ENCODE assay signal across 17 mouse cellular contexts in genomic region chr2:60077631-60078030, GRCm38 (mm10).
DNase-seq lines count a peak whose midpoint lies in the region; ATAC-seq and TF ChIP-seq lines count a peak whose summit lies in the region.
"Had no signal": no experiment of that assay in that cellular context is flagged by ENCODE, and none has a peak within 500 bp of the region (broad histone marks: within the 10 kb centered on the region; RNA-seq: fewer than 3 reads in every experiment).

No protein-coding gene starts in this region.

- H3K9ac ChIP-seq in liver, postnatal 0 days (replicated peaks): no peak overlapping the region
- no peak overlapping the region for H3K9ac ChIP-seq in liver, embryonic 11.5 days (ENCODE audit: low read depth, low read length)
- H3K9ac ChIP-seq: forebrain, embryonic 13.5 days; kidney, embryonic 15.5 days had no signal

- WGBS in liver, postnatal 0 days (ENCODE audit: insufficient replicate concordance): 80% methylated on average over 9 of the region's 9 CpGs
- 83% methylated on average over 9 of the region's 9 CpGs for WGBS in liver, embryonic 11.5 days
- WGBS in embryonic facial prominence, embryonic 10.5 days: 71% methylated on average over 9 of the region's 9 CpGs

- peak overlapping the region; percentile 62 for H3K27ac ChIP-seq in gastrocnemius, adult 2 months
- peak overlapping the region; percentile 77 for H3K27ac ChIP-seq in liver, postnatal 0 days (ENCODE audit: low read depth)
- H3K27ac ChIP-seq in liver, embryonic 11.5 days (ENCODE audit: low read depth, low read length): no peak overlapping the region
- H3K27ac ChIP-seq in embryonic facial prominence, embryonic 10.5 days (replicated peaks): no peak overlapping the region
- no peak overlapping the region for H3K27ac ChIP-seq in layer of hippocampus, adult 2 months
- H3K27ac ChIP-seq: forebrain, embryonic 13.5 days; kidney, embryonic 15.5 days; liver, embryonic 14.5 days had no signal

- no peak for DNase-seq in gastrocnemius, adult 2 months
- DNase-seq in gastrocnemius, postnatal 4 days (ENCODE audit: low spot score in 2 of 2): no peak
- DNase-seq in liver, postnatal 0 days: no peak
- no peak for DNase-seq in liver, embryonic 11.5 days (ENCODE audit: low spot score)
- DNase-seq in ZHBTc4 (ENCODE audit: low read depth, low spot score): peak; percentile 28
- DNase-seq in embryonic facial prominence, embryonic 10.5 days (ENCODE audit: low spot score): peak; percentile 15
- no peak for DNase-seq in layer of hippocampus, adult 2 months (ENCODE audit: low spot score in 2 of 2)
- DNase-seq: adrenal gland, postnatal 14 days; cerebellum, postnatal 10 days; heart, adult 18-20 months had no signal

- intact Hi-C loops in gastrocnemius, adult 2 months (cut with DNase I): no loop called here

- TF ChIP-seq CTCF in gastrocnemius, adult 2 months (IDR thresholded peaks at IDR 0.05): no peak
- TF ChIP-seq CTCF in liver, postnatal 0 days (IDR thresholded peaks at IDR 0.05; ENCODE audit: low read depth): no peak
- no peak for TF ChIP-seq CTCF in layer of hippocampus, adult 2 months (conservative IDR thresholded peaks at IDR 0.05)

- no peak for TF ChIP-seq EP300 in liver, postnatal 0 days (IDR thresholded peaks at IDR 0.05; ENCODE audit: low read depth)

- no peak overlapping the region for H3K4me2 ChIP-seq in liver, postnatal 0 days (ENCODE audit: low read depth, low read length)
- no peak overlapping the region for H3K4me2 ChIP-seq in liver, embryonic 11.5 days
- H3K4me2 ChIP-seq: forebrain, embryonic 13.5 days; hindbrain, embryonic 13.5 days; kidney, embryonic 15.5 days had no signal

- H3K36me3 ChIP-seq in liver, postnatal 0 days (replicated peaks; ENCODE audit: insufficient read depth, low read length): no peaks in the 10 kb centered on the region; the same call in 1 of the 2 replicates
- no peaks in the 10 kb centered on the region for H3K36me3 ChIP-seq in liver, embryonic 11.5 days (ENCODE audit: control insufficient read depth, insufficient read depth, low read length)
- H3K36me3 ChIP-seq in embryonic facial prominence, embryonic 10.5 days (replicated peaks): peaks cover 21% of the 10 kb centered on the region
- H3K36me3 ChIP-seq: hindbrain, embryonic 13.5 days had no signal

- no peaks in the 10 kb centered on the region for H3K9me3 ChIP-seq in liver, postnatal 0 days (ENCODE audit: low read length)
- H3K9me3 ChIP-seq in liver, embryonic 11.5 days (ENCODE audit: control insufficient read depth, low read length): no peaks in the 10 kb centered on the region
- no peaks in the 10 kb centered on the region for H3K9me3 ChIP-seq in embryonic facial prominence, embryonic 10.5 days
- H3K9me3 ChIP-seq: forebrain, embryonic 13.5 days; hindbrain, embryonic 13.5 days; kidney, embryonic 15.5 days had no signal

- no peak overlapping the region for H3K4me3 ChIP-seq in gastrocnemius, adult 2 months
- H3K4me3 ChIP-seq in liver, postnatal 0 days (ENCODE audit: low read depth, low read length): no peak overlapping the region
- H3K4me3 ChIP-seq in liver, embryonic 11.5 days (ENCODE audit: low read depth, low read length): no peak overlapping the region
- H3K4me3 ChIP-seq in embryonic facial prominence, embryonic 10.5 days: no peak overlapping the region
- no peak overlapping the region for H3K4me3 ChIP-seq in layer of hippocampus, adult 2 months
- H3K4me3 ChIP-seq: forebrain, embryonic 13.5 days; hindbrain, embryonic 13.5 days; kidney, embryonic 15.5 days had no signal

- ATAC-seq in liver, postnatal 0 days: no peak
- ATAC-seq in liver, embryonic 11.5 days (replicated peaks; ENCODE audit: low FRiP score): no peak
- ATAC-seq in megakaryocyte progenitor cell, adult 5-6 weeks (replicated peaks; ENCODE audit: poor library complexity): no peak
- ATAC-seq: activated CD4-positive, CD25-positive, alpha-beta regulatory T cell, adult 4 months; forebrain, embryonic 13.5 days; intestine, embryonic 16.5 days had no signal

- H3K27me3 ChIP-seq in liver, postnatal 0 days (ENCODE audit: insufficient read depth, low read length): no peaks in the 10 kb centered on the region
- H3K27me3 ChIP-seq in liver, embryonic 11.5 days (replicated peaks; ENCODE audit: control insufficient read depth, insufficient read depth, low read length): no peaks in the 10 kb centered on the region
- H3K27me3 ChIP-seq in embryonic facial prominence, embryonic 10.5 days (replicated peaks; ENCODE audit: low read depth, poor library complexity, severe bottlenecking): no peaks in the 10 kb centered on the region
- H3K27me3 ChIP-seq: forebrain, embryonic 13.5 days; hindbrain, embryonic 13.5 days; kidney, embryonic 15.5 days had no signal

- H3K4me1 ChIP-seq in liver, postnatal 0 days (ENCODE audit: insufficient read depth): peaks cover 14% of the 10 kb centered on the region
- peaks cover 17% of the 10 kb centered on the region for H3K4me1 ChIP-seq in liver, embryonic 11.5 days (replicated peaks; ENCODE audit: control insufficient read depth, insufficient read depth, low read length)
- H3K4me1 ChIP-seq in embryonic facial prominence, embryonic 10.5 days: peaks cover 39% of the 10 kb centered on the region

Comparison
In these comparisons a context has a peak if more than half of its experiments do, and no peak if none do; other contexts are left out.
1. H3K27ac ChIP-seq: peak in gastrocnemius, adult 2 months (single experiment) and liver, postnatal 0 days (single experiment); none in liver, embryonic 11.5 days (single experiment), embryonic facial prominence, embryonic 10.5 days (single experiment) and layer of hippocampus, adult 2 months (single experiment).
2. DNase-seq: peak in ZHBTc4 (single experiment) and embryonic facial prominence, embryonic 10.5 days (single experiment); none in gastrocnemius, adult 2 months (single experiment), gastrocnemius, postnatal 4 days (0 of 2), liver, postnatal 0 days (single experiment), liver, embryonic 11.5 days (single experiment) and layer of hippocampus, adult 2 months (0 of 2).